ENCODE assay signal across 9 mouse cellular contexts in genomic region chr1:177984206-177984605, GRCm38 (mm10). TPM values are rescaled to one million over a fixed set of nuclear protein-coding genes. Genes with fewer than 3 reads are reported as not detected.
DNase-seq lines count a peak whose midpoint lies in the region; ATAC-seq and TF ChIP-seq lines count a peak whose summit lies in the region.
"Had no signal": no experiment of that assay in that cellular context is flagged by ENCODE, and none has a peak within 500 bp of the region (broad histone marks: within the 10 kb centered on the region; RNA-seq: fewer than 3 reads in every experiment).

No protein-coding gene starts in this region.

- TF ChIP-seq CTCF in cerebellum, adult 2 months (IDR thresholded peaks at IDR 0.05; ENCODE audit: borderline replicate concordance, insufficient read depth, low read depth, low read length), result no peak

- peak overlapping the region; percentile 49 for H3K4me2 ChIP-seq in hindbrain, embryonic 16.5 days (ENCODE audit: low read length)
- H3K4me2 ChIP-seq in liver, embryonic 16.5 days (ENCODE audit: low read depth, low read length), result peak overlapping the region; percentile 43

- no peak for TF ChIP-seq POLR2A in cerebellum, adult 2 months (IDR thresholded peaks at IDR 0.05; ENCODE audit: borderline replicate concordance, insufficient read depth, low read length)

- no peak overlapping the region for H3K9ac ChIP-seq in hindbrain, embryonic 16.5 days (ENCODE audit: low read depth, low read length)
- H3K9ac ChIP-seq in liver, embryonic 16.5 days (ENCODE audit: low read depth, low read length), result no peak overlapping the region

- H3K9me3 ChIP-seq in hindbrain, embryonic 16.5 days (ENCODE audit: control insufficient read depth, low read length), result no peaks in the 10 kb centered on the region; the same call in 1 of the 2 replicates
- no peaks in the 10 kb centered on the region for H3K9me3 ChIP-seq in liver, embryonic 16.5 days (replicated peaks; ENCODE audit: control insufficient read depth, low read length)

- no peaks in the 10 kb centered on the region for H3K27me3 ChIP-seq in cerebellum, adult 2 months (ENCODE audit: control insufficient read depth, insufficient read depth, low read length)
- H3K27me3 ChIP-seq in hindbrain, embryonic 16.5 days (replicated peaks; ENCODE audit: control insufficient read depth, insufficient read depth, low read length), result no peaks in the 10 kb centered on the region
- H3K27me3 ChIP-seq in liver, embryonic 16.5 days (ENCODE audit: control insufficient read depth, insufficient read depth, low read depth, low read length), result no peaks in the 10 kb centered on the region
- no peaks in the 10 kb centered on the region for H3K27me3 ChIP-seq in splenic B cell, adult 2 months (ENCODE audit: control insufficient read depth, insufficient read depth, low read length, poor library complexity, severe bottlenecking)

- ATAC-seq in hindbrain, embryonic 16.5 days, result no peak
- ATAC-seq in liver, embryonic 16.5 days (ENCODE audit: low read depth), result no peak

- H3K4me1 ChIP-seq in cerebellum, adult 2 months (ENCODE audit: control insufficient read depth, insufficient read depth, low read length), result no peaks in the 10 kb centered on the region
- no peaks in the 10 kb centered on the region for H3K4me1 ChIP-seq in hindbrain, embryonic 16.5 days (ENCODE audit: control insufficient read depth, insufficient read depth, low read depth, low read length)
- no peaks in the 10 kb centered on the region; the same call in 1 of the 2 replicates for H3K4me1 ChIP-seq in liver, embryonic 16.5 days (ENCODE audit: control insufficient read depth, low read depth, low read length)

- peak; percentile 10 for DNase-seq in embryo, embryonic 10.5 days (ENCODE audit: low spot score)
- DNase-seq in embryo, embryonic 10 days (ENCODE audit: low spot score), result no peak
- peak; percentile 22 to 35 for DNase-seq in cerebellum, adult 2 months
- DNase-seq in splenic B cell, adult 2 months (ENCODE audit: low read depth, low spot score), result peak; percentile 23
- DNase-seq in natural killer cell, adult 2 months (ENCODE audit: low spot score in 2 of 2), result no peak
- no peak for DNase-seq in adrenal gland, postnatal 4 days (ENCODE audit: low spot score in 2 of 2)

- H3K4me3 ChIP-seq in cerebellum, adult 2 months (replicated peaks; ENCODE audit: insufficient read depth, low read depth, low read length), result no peak overlapping the region
- peak overlapping the region; percentile 25 for H3K4me3 ChIP-seq in hindbrain, embryonic 16.5 days (ENCODE audit: low read length)
- H3K4me3 ChIP-seq in liver, embryonic 16.5 days (ENCODE audit: low read depth, low read length), result no peak overlapping the region

- no peaks in the 10 kb centered on the region; the same call in 1 of the 2 replicates for H3K36me3 ChIP-seq in hindbrain, embryonic 16.5 days (ENCODE audit: control insufficient read depth, insufficient read depth, low read length)
- no peaks in the 10 kb centered on the region for H3K36me3 ChIP-seq in liver, embryonic 16.5 days (ENCODE audit: control insufficient read depth, insufficient read depth)
- H3K36me3 ChIP-seq in splenic B cell, adult 2 months (ENCODE audit: control insufficient read depth, insufficient read depth, low read length, poor library complexity, severe bottlenecking), result no peaks in the 10 kb centered on the region

- 67% methylated on average over 9 of the region's 9 CpGs for WGBS in cerebellum, adult 2 months
- 64% methylated on average over 9 of the region's 9 CpGs for WGBS in hindbrain, embryonic 16.5 days
- WGBS in liver, embryonic 16.5 days (ENCODE audit: insufficient replicate concordance), result 54% methylated on average over 9 of the region's 9 CpGs

- H3K27ac ChIP-seq in cerebellum, adult 2 months (ENCODE audit: insufficient read depth, low read length), result no peak overlapping the region
- no peak overlapping the region for H3K27ac ChIP-seq in hindbrain, embryonic 16.5 days (ENCODE audit: low read depth, low read length)
- H3K27ac ChIP-seq in liver, embryonic 16.5 days (ENCODE audit: low read length), result no peak overlapping the region

RNA-seq across cellular contexts. Expression of gene Catspere2, which starts 1.0 kb away (rescaled TPM):
- 1.7 and 1.9 TPM in 2 replicates for polyA plus RNA-seq in cerebellum, adult 2 months (2012; rRNA removed)
- polyA plus RNA-seq in hindbrain, embryonic 16.5 days (2015; fragmentation: Nextera tagmentation; extraction: Ambion mirVana), result 0.44 and 0.50 TPM in 2 replicates
- polyA plus RNA-seq in liver, embryonic 16.5 days (2015; fragmentation: Nextera tagmentation; extraction: Ambion mirVana), result not detected in 2 replicates
- total RNA-seq in adrenal gland, postnatal 4 days (2021), result 1 to 10 TPM; 1.3 to 1.4 TPM
- total RNA-seq: hematopoietic stem cell, adult 5-6 weeks had no signal

Comparison
In these comparisons a context has a peak if more than half of its experiments do, and no peak if none do; other contexts are left out.
1. DNase-seq: peak in embryo, embryonic 10.5 days (single experiment), cerebellum, adult 2 months (2 of 2) and splenic B cell, adult 2 months (single experiment); none in embryo, embryonic 10 days (single experiment), natural killer cell, adult 2 months (0 of 2) and adrenal gland, postnatal 4 days (0 of 2).